Mouse (Mus musculus): ENCODE measurements at regions not wholly inside any gene's neighbourhood (a gene's known extent, or its start where the extent isn't known, plus 50 kb on each side); places are given as distances from the start of the nearest gene placed in this dataset.

DNA sequence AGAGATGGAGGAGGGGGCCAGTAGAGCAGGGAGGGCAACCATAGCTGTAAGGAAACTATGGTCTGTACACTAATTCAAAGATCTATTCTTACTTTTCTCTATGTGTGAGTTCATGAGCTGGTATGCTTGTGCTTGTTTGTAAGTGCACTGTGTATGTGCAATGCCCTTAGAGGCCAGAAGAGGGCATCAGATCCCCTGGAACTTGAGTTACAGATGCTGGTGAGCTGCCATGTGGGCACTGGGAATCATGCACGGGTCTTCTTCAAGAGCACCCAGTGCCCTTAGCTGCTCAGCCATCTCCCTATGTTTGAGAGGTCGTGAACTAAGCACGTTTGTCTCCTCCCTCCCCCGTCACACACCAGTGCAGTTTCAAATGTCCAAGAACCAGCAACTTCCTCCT lies 68.9 kb downstream of the Tbx3 start:
- ATAC-seq (ENCODE audit: insufficient number of reproducible peaks, insufficient read depth, low FRiP score, low read depth) = no peak
- whole genome bisulfite sequencing = 64% methylated on average over 4 of the region's 4 CpGs
- no peak overlapping the region for H3K9ac ChIP-seq (ENCODE audit: low read length)
- H3K4me1 ChIP-seq (ENCODE audit: control insufficient read depth in 2 of 2, insufficient read depth in 2 of 2, low read length in 2 of 2) = no peaks in the 10 kb centered on the region; a peak in 1 of 4 replicates
- H3K27ac ChIP-seq (replicated peaks in 1 of 2; ENCODE audit: control insufficient read depth in 1 of 2, insufficient read depth in 1 of 2, low read depth in 2 of 2, low read length in 2 of 2) = no peak overlapping the region
- peaks cover 11% of the 10 kb centered on the region; the same call in 1 of the 2 replicates for H3K27me3 ChIP-seq (ENCODE audit: control insufficient read depth, insufficient read depth, low read length)
- H3K4me3 ChIP-seq (ENCODE audit: control insufficient read depth in 1 of 2, insufficient read depth in 1 of 2, low read depth in 1 of 2, low read length in 2 of 2) = no peak overlapping the region
- H3K36me3 ChIP-seq (ENCODE audit: control insufficient read depth, insufficient read depth, low read length) = no peaks in the 10 kb centered on the region
- H3K9me3 ChIP-seq (ENCODE audit: control insufficient read depth, low read length) = no peaks in the 10 kb centered on the region
- no peak overlapping the region for H3K4me2 ChIP-seq (ENCODE audit: low read length)

DNA sequence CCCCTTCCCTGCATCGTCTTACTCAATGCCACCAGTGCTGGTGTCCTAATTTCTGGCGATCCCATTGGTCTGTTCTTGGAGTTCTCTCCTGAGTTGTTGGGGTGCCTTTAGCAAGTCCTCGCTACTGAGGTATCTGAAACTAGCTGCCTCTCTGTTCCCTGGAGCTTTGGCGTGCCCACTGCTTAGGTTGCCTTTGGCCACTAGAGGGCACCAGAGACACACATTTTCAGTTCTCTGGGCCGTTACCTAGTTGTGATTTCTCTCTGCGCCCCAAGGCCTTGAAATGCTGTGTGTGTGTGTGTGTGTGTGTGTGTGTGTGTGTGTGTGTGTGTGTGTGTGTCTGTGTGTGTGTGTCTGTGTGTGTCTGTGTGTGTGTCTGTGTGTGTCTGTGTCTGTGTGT lies 70.6 kb downstream of the Tbx3 start:
- Histone ChIP-seq H3K27me3 (ENCODE audit: control insufficient read depth, insufficient read depth, low read length) (peaks cover 11% of the 10 kb centered on the region; the same call in 1 of the 2 replicates), H3K9me3 (ENCODE audit: control insufficient read depth, low read length) (no peaks in the 10 kb centered on the region), H3K4me3 (ENCODE audit: control insufficient read depth in 1 of 2, insufficient read depth in 1 of 2, low read depth in 1 of 2, low read length in 2 of 2) (no peak overlapping the region), H3K9ac (ENCODE audit: low read length) (no peak overlapping the region; the same call in 1 of the 2 replicates), H3K4me1 (ENCODE audit: control insufficient read depth in 2 of 2, insufficient read depth in 2 of 2, low read length in 2 of 2) (no peaks in the 10 kb centered on the region; a peak in 1 of 4 replicates), H3K36me3 (ENCODE audit: control insufficient read depth, insufficient read depth, low read length) (no peaks in the 10 kb centered on the region), H3K4me2 (ENCODE audit: low read length) (0 out of 2 replicates have a peak overlapping the region, but pooled peaks have one; percentile 12), H3K27ac (replicated peaks in 1 of 2; ENCODE audit: control insufficient read depth in 1 of 2, insufficient read depth in 1 of 2, low read depth in 2 of 2, low read length in 2 of 2) (no peak overlapping the region)
- ATAC-seq (ENCODE audit: insufficient number of reproducible peaks, insufficient read depth, low FRiP score, low read depth) = no peak
- 5% methylated on average over 6 of the region's 6 CpGs for WGBS

DNA sequence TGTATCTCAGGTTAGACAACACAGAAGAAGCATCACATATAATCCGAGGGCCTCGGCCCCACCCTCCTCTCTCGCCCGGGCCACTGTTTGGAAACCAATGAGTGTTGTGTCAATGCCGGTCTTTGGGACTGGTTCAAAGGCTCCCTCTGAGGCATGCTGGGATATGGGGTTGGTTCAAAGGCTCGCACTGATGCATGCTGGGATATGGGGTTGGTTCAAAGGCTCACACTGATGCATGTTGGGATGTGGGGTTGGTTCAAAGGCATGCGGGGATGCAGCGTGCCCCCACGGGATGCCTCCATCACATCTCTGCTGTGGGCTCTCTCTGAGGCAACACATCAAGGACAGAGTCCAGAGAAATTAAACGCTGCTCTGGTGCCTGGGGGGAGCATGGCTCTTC lies 73.3 kb downstream of the Tbx3 start:
- Histone ChIP-seq H3K27ac (replicated peaks in 1 of 2; ENCODE audit: control insufficient read depth in 1 of 2, insufficient read depth in 1 of 2, low read depth in 2 of 2, low read length in 2 of 2) (no peak overlapping the region), H3K9ac (ENCODE audit: low read length) (no peak overlapping the region), H3K27me3 (ENCODE audit: control insufficient read depth, insufficient read depth, low read length) (peaks cover 27% of the 10 kb centered on the region), H3K36me3 (ENCODE audit: control insufficient read depth, insufficient read depth, low read length) (no peaks in the 10 kb centered on the region), H3K9me3 (ENCODE audit: control insufficient read depth, low read length) (no peaks in the 10 kb centered on the region), H3K4me2 (ENCODE audit: low read length) (no peak overlapping the region), H3K4me3 (ENCODE audit: control insufficient read depth in 1 of 2, insufficient read depth in 1 of 2, low read depth in 1 of 2, low read length in 2 of 2) (no peak overlapping the region), H3K4me1 (ENCODE audit: control insufficient read depth in 2 of 2, insufficient read depth in 2 of 2, low read length in 2 of 2) (peaks cover 0 to 2% of the 10 kb centered on the region in 2 experiments; a peak in 2 of 4 replicates)
- no peak for ATAC-seq (ENCODE audit: insufficient number of reproducible peaks, insufficient read depth, low FRiP score, low read depth)
- 81% methylated on average over 10 of the region's 10 CpGs for WGBS

DNA sequence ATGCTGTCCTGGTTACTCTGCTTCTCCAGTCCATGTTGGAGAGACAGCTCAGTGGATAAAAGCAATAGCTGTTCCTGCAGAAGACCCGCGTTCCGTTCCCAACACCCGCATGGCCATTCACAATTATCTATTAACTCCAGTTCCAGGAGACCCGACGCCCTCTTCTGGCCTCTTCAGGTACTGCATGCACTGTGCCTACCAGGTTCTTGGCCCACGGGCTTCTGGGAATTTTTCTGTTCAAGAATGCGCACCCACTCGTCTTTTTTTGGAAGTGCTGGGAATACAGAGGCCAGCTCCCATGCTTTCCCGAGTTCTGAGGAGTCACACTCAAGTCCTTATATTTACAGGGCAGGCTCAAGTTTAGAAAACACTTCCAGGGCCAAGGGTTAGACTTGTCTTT lies 76.6 kb downstream of the Tbx3 start:
- H3K27me3 ChIP-seq (ENCODE audit: control insufficient read depth, insufficient read depth, low read length) = peaks cover 38% of the 10 kb centered on the region
- WGBS = 67% methylated on average over 10 of the region's 10 CpGs
- no peaks in the 10 kb centered on the region for H3K9me3 ChIP-seq (ENCODE audit: control insufficient read depth, low read length)
- no peak overlapping the region for H3K9ac ChIP-seq (ENCODE audit: low read length)
- no peaks in the 10 kb centered on the region for H3K36me3 ChIP-seq (ENCODE audit: control insufficient read depth, insufficient read depth, low read length)
- no peak overlapping the region for H3K4me2 ChIP-seq (ENCODE audit: low read length)
- H3K4me3 ChIP-seq (ENCODE audit: control insufficient read depth in 1 of 2, insufficient read depth in 1 of 2, low read depth in 1 of 2, low read length in 2 of 2) = no peak overlapping the region
- no peak for ATAC-seq (ENCODE audit: insufficient number of reproducible peaks, insufficient read depth, low FRiP score, low read depth)
- no peak overlapping the region for H3K27ac ChIP-seq (replicated peaks in 1 of 2; ENCODE audit: control insufficient read depth in 1 of 2, insufficient read depth in 1 of 2, low read depth in 2 of 2, low read length in 2 of 2)
- H3K4me1 ChIP-seq (ENCODE audit: control insufficient read depth in 2 of 2, insufficient read depth in 2 of 2, low read length in 2 of 2) = peaks cover 0 to 7% of the 10 kb centered on the region in 2 experiments; a peak in 2 of 4 replicates

DNA sequence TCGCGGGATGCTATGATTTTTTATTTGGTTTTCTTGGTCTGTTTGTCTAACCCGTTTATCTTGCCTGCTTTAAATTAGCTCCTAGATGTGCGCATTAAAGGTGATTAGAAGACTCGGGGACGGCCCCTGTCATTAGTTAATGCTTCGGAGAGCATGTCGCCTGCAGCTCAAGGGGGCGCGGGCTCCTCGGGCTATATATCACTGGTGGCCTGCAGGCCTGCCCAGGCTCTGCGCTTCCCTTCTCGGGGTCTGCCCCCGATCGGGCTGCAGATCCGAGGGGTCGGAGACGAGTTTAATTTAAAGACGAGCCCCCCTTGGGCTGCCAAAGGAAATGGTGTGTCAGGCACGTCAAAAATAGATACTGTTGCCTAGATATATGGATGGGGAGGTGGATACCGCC lies 78.2 kb downstream of the Tbx3 start:
- Histone ChIP-seq H3K4me3 (ENCODE audit: control insufficient read depth in 1 of 2, insufficient read depth in 1 of 2, low read depth in 1 of 2, low read length in 2 of 2) (peak overlapping the region; percentile 14 to 31), H3K9me3 (ENCODE audit: control insufficient read depth, low read length) (no peaks in the 10 kb centered on the region), H3K36me3 (ENCODE audit: control insufficient read depth, insufficient read depth, low read length) (no peaks in the 10 kb centered on the region), H3K4me1 (ENCODE audit: control insufficient read depth in 2 of 2, insufficient read depth in 2 of 2, low read length in 2 of 2) (peaks cover 0 to 7% of the 10 kb centered on the region in 2 experiments; a peak in 2 of 4 replicates), H3K9ac (ENCODE audit: low read length) (peak overlapping the region; percentile 39; the same call in 1 of the 2 replicates), H3K4me2 (ENCODE audit: low read length) (peak overlapping the region; percentile 67), H3K27me3 (ENCODE audit: control insufficient read depth, insufficient read depth, low read length) (peaks cover 30% of the 10 kb centered on the region), H3K27ac (replicated peaks in 1 of 2; ENCODE audit: control insufficient read depth in 1 of 2, insufficient read depth in 1 of 2, low read depth in 2 of 2, low read length in 2 of 2) (no peak overlapping the region)
- no peak for ATAC-seq (ENCODE audit: insufficient number of reproducible peaks, insufficient read depth, low FRiP score, low read depth)
- under 1% methylated on average over 21 of the region's 21 CpGs for WGBS

DNA sequence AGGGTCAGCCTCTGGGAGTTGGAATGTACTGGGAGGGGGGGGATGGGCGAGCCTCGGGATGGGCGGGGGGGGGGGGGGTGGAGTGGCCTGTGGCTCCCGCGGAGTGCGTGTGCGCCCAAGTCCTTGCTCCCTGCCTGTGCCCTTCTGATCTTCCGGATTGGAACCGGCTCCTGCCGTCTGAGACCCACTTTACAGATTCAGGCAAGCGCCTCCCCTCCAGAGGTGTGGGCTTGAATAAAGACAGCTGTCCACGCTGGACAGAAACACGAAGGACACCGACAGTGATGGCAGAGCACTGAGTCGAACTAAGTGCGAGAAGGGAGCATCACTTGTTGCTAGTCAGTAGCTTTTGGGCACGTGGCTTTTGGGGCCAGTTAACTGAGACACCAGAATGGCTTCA lies 78.7 kb downstream of the Tbx3 start:
- H3K4me2 ChIP-seq (ENCODE audit: low read length) = peak overlapping the region; percentile 67
- peaks cover 30% of the 10 kb centered on the region for H3K27me3 ChIP-seq (ENCODE audit: control insufficient read depth, insufficient read depth, low read length)
- no peaks in the 10 kb centered on the region for H3K9me3 ChIP-seq (ENCODE audit: control insufficient read depth, low read length)
- 7% methylated on average over 16 of the region's 17 CpGs for WGBS
- H3K27ac ChIP-seq (replicated peaks in 1 of 2; ENCODE audit: control insufficient read depth in 1 of 2, insufficient read depth in 1 of 2, low read depth in 2 of 2, low read length in 2 of 2) = no peak overlapping the region
- ATAC-seq (ENCODE audit: insufficient number of reproducible peaks, insufficient read depth, low FRiP score, low read depth) = no peak
- H3K4me3 ChIP-seq (ENCODE audit: control insufficient read depth in 1 of 2, insufficient read depth in 1 of 2, low read depth in 1 of 2, low read length in 2 of 2) = peak overlapping the region in 1 of 2 experiments; percentile 31; a peak in 1 of 4 replicates
- H3K4me1 ChIP-seq (ENCODE audit: control insufficient read depth in 2 of 2, insufficient read depth in 2 of 2, low read length in 2 of 2) = peaks cover 0 to 7% of the 10 kb centered on the region in 2 experiments; a peak in 2 of 4 replicates
- peak overlapping the region; percentile 39; the same call in 1 of the 2 replicates for H3K9ac ChIP-seq (ENCODE audit: low read length)
- no peaks in the 10 kb centered on the region for H3K36me3 ChIP-seq (ENCODE audit: control insufficient read depth, insufficient read depth, low read length)

DNA sequence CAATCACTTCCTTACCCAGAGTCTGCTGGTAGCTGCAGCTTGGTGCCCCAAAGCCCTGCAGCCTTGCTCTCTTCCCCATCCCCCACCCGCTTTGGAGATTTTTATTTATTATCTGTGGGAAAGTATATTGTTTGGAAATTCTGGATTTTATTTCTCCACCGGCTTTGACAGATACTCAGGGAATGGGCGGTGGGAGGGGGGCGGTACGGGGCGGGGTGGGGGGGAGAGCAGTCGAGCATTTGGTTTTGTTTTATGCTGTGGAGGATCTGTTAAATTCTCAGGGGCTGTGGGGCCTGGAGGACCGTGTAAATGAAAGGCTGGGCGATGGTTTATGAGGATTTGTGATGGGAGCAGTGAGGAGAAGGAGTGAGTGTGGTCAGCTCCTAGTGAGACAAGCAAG lies 76.7 kb upstream of the Tbx5 start:
- 0 out of 2 replicates have a peak, but pooled peaks cover 3% of the 10 kb centered on the region for H3K9me3 ChIP-seq (ENCODE audit: control insufficient read depth, low read length)
- no peak overlapping the region for H3K9ac ChIP-seq (ENCODE audit: low read length)
- H3K4me2 ChIP-seq (ENCODE audit: low read length) = no peak overlapping the region
- no peaks in the 10 kb centered on the region for H3K4me1 ChIP-seq (ENCODE audit: control insufficient read depth in 2 of 2, insufficient read depth in 2 of 2, low read length in 2 of 2)
- no peak for ATAC-seq (ENCODE audit: insufficient number of reproducible peaks, insufficient read depth, low FRiP score, low read depth)
- WGBS = 68% methylated on average over 9 of the region's 9 CpGs
- H3K27me3 ChIP-seq (ENCODE audit: control insufficient read depth, insufficient read depth, low read length) = 0 out of 2 replicates have a peak, but pooled peaks cover 6% of the 10 kb centered on the region
- H3K27ac ChIP-seq (replicated peaks in 1 of 2; ENCODE audit: control insufficient read depth in 1 of 2, insufficient read depth in 1 of 2, low read depth in 2 of 2, low read length in 2 of 2) = no peak overlapping the region
- no peaks in the 10 kb centered on the region for H3K36me3 ChIP-seq (ENCODE audit: control insufficient read depth, insufficient read depth, low read length)
- H3K4me3 ChIP-seq (ENCODE audit: control insufficient read depth in 1 of 2, insufficient read depth in 1 of 2, low read depth in 1 of 2, low read length in 2 of 2) = no peak overlapping the region

DNA sequence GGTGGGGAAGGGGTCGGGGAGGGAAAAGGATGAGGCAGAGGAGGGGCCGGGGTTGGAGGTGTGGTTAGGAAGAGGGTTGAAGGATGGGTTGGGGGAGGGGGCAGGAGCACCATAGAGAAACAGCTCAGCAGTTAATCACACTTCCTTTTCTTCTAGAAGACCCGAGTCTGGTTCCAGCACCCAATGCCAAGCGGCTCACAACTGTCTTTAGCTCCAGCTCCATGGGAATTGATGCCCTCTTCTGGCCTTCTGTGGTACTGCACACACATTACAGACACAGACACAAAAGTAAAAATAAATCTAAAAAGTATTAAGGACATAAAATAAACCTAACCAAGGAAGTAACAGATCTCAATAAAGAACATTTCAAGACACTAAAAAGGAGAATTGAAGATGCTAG lies 73.6 kb upstream of the Tbx5 start:
- 0 out of 2 replicates have a peak, but pooled peaks cover 2% of the 10 kb centered on the region for H3K27me3 ChIP-seq (ENCODE audit: control insufficient read depth, insufficient read depth, low read length)
- 65% methylated on average over 4 of the region's 4 CpGs for WGBS
- H3K9me3 ChIP-seq (ENCODE audit: control insufficient read depth, low read length) = 0 out of 2 replicates have a peak, but pooled peaks cover 3% of the 10 kb centered on the region

More for the DNA sequence above, 73.6 kb upstream of the Tbx5 start:
- Histone ChIP-seq H3K4me1 (ENCODE audit: control insufficient read depth in 2 of 2, insufficient read depth in 2 of 2, low read length in 2 of 2) (no peaks in the 10 kb centered on the region), H3K9ac (ENCODE audit: low read length) (no peak overlapping the region), H3K4me2 (ENCODE audit: low read length) (no peak overlapping the region), H3K4me3 (ENCODE audit: control insufficient read depth in 1 of 2, insufficient read depth in 1 of 2, low read depth in 1 of 2, low read length in 2 of 2) (no peak overlapping the region), H3K27ac (replicated peaks in 1 of 2; ENCODE audit: control insufficient read depth in 1 of 2, insufficient read depth in 1 of 2, low read depth in 2 of 2, low read length in 2 of 2) (no peak overlapping the region), H3K36me3 (ENCODE audit: control insufficient read depth, insufficient read depth, low read length) (no peaks in the 10 kb centered on the region)
- no peak for ATAC-seq (ENCODE audit: insufficient number of reproducible peaks, insufficient read depth, low FRiP score, low read depth)
